Mouse (Mus musculus): ENCODE data around the gene Ppp1ca. TPM values are rescaled to one million over a fixed set of nuclear protein-coding genes. Genes with fewer than 3 reads are reported as not detected.

Gene Ppp1ca
- total RNA-seq, 2 experiments from 2014 or later: 395 to 538 TPM

DNA sequence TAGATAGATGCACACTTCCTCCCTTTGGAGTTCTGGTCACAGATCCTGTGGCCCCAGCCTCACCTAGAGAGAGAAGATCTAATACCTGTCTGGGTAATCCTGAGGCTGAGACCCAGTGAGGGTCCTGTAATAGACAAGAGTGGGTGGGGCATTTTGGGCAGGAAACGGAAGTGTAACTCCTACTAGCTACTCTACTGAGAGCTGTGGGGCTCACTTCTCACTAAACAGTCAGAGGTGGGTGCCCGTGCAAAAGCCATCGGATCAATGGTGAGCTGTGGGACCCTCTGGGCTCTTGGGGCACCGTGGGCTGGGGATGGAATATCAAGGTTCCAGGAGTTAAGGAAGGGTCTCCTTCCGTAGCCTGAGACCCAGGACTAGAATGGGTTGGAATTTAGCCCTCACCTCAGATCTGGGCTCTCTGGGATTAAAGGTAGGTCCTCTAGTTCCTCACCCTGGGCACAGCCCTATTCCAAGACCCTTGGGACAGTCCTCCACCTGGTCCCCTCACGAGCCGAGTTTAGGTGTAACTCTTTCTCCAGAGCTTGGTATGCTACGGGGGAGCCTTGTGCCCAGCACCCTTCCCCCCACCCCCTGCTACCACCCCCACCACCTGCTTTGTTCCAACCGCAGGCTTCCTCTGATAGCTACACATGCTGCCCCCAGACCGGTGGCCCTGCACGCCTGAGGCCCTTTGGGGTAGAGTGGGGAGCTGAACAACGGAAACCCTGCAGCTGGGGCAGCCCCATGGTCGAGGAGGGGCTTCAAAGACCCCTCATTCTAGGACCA lies 37.2 kb upstream of the Ppp1ca start:
- peak; percentile 66 for ATAC-seq (replicated peaks; ENCODE audit: poor library complexity)

- ATAC-seq (replicated peaks; ENCODE audit: poor library complexity): peak; percentile 28; the same call in 1 of the 2 replicates
Observed at GRCm38 (mm10) chr19:4155223-4156072, 36.4 kb upstream of the Ppp1ca start.

DNA sequence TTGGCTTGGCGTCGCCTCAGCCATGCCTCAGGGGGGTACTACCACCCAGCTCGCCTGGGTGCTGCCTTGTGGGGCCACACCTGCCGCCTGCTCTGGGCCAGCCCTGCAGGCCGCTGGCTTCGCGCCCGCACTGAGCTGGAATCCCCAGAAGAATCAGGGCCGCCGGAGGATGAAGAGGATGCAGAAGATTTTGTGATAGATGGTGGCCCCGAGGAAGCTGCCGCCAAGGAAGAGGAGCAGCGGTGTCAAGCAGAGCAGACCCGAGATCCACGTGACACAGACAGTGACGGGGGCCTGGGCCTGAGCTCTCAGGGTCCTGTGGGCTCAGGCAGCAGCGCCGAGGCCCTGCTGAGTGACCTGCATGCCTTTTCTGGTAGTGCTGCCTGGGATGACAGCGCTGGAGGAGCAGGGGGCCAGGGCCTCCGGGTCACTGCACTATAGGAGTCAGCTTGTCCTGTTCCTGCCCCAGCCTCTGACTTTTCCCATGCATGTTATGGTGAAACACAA lies 35.7 kb upstream of the Ppp1ca start:
- ATAC-seq (replicated peaks; ENCODE audit: poor library complexity): no peak

- ATAC-seq (replicated peaks; ENCODE audit: poor library complexity): no peak
Observed at GRCm38 (mm10) chr19:4156771-4157170, 35.1 kb upstream of the Ppp1ca start.

GRCm38 (mm10) chr19:4159049-4159448 lies 32.8 kb upstream of the Ppp1ca start:
- ATAC-seq (replicated peaks; ENCODE audit: poor library complexity): no peak

GRCm38 (mm10) chr19:4162646-4163542 lies 29.0 kb upstream of the Ppp1ca start, which contains the start of gene Rps6kb2:
Rps6kb2 (minus strand) TSS chr19:4163354.
- peak; percentile 97 for ATAC-seq (replicated peaks; ENCODE audit: poor library complexity)

GRCm38 (mm10) chr19:4163543-4163887 lies 28.4 kb upstream of the Ppp1ca start:
- no peak; the same call in 1 of the 2 replicates for ATAC-seq (replicated peaks; ENCODE audit: poor library complexity)

DNA sequence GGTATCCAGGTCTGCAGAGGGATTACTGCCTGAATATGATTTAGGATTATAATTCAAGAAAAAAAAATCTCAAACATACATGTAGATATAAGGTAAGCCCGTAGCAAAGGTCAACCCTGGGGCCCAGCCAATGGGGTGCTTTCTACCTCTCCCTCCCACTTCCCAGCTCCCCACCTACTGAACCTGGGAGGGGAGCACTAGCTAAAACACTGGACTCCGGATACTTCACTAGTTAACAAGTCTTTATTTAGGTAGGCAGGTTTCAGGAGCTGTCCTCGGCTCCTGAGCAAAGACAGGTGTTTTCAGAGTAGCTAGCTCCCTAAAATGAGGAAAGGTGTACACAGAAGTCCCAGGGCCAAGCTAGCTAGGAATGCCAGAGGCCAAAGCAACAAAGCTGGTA lies 27.8 kb upstream of the Ppp1ca start:
- no peak for ATAC-seq (replicated peaks; ENCODE audit: poor library complexity)

DNA sequence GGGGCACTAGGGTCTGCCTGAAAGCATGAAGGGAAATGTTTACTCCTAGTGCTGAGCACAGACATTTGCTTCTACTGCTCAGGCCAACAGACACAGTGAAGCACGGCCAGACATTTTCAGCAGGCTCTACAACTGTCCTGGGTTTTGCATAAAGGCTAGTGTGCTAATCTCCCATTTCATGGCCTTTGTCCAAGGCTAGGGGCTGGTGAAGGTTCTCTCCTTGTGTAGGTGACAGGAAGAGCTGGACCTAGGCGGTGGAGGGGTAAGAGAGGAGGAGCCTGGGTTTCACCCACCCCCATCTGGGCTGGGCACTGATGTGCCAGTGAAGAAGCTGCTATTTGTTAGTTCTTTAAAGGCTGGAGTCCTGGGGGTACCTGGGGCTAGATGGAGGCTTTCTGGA lies 27.1 kb upstream of the Ppp1ca start:
- no peak for ATAC-seq (replicated peaks; ENCODE audit: poor library complexity)

- ATAC-seq (replicated peaks; ENCODE audit: poor library complexity): no peak
Observed at GRCm38 (mm10) chr19:4166678-4167476, 25.0 kb upstream of the Ppp1ca start.

DNA sequence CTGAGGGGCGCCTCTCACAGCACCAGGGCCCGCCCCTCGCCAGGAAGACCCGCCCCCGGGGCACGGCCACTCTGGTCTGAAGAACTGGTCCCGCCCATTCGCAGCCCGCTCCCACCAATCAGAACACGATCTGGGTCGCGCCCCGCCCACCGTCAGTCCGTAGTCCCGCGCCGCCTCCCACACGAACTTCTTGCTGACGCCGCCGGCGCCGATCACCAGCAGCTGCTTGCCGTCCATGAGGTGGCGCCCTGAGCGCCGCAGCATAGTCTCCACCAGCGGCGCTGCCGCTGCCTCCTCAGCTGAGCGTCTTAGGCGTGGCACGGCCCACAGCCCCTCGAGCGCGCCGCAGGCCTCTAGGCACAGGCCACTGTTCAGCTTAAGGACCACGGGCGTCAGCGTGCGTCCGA lies 22.5 kb upstream of the Ppp1ca start:
- peak; percentile 97 for ATAC-seq (replicated peaks; ENCODE audit: poor library complexity)

DNA sequence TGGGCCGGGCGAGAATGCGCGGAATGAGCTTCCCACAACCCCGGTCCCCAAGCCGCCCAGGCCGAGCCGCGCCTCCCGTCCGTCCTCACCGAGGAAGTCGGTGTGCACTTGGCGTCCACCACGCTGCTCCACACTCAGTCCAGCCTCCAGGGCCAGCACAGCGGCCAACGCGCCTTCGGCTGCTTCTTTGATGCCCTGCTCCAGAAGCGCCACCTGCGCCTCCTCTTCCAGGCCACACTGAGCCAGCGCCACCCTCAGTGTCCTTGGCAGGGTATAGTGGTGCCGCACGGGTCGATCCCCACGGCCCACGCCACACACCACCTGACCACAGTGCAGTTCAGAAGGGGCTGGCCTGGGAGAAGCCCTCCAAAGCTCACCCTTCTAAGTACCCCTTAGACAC lies 22.1 kb upstream of the Ppp1ca start:
- peak; percentile 8 for ATAC-seq (replicated peaks; ENCODE audit: poor library complexity)

- no peak for ATAC-seq (replicated peaks; ENCODE audit: poor library complexity)
Observed at GRCm38 (mm10) chr19:4170723-4171392, 21.0 kb upstream of the Ppp1ca start.

DNA sequence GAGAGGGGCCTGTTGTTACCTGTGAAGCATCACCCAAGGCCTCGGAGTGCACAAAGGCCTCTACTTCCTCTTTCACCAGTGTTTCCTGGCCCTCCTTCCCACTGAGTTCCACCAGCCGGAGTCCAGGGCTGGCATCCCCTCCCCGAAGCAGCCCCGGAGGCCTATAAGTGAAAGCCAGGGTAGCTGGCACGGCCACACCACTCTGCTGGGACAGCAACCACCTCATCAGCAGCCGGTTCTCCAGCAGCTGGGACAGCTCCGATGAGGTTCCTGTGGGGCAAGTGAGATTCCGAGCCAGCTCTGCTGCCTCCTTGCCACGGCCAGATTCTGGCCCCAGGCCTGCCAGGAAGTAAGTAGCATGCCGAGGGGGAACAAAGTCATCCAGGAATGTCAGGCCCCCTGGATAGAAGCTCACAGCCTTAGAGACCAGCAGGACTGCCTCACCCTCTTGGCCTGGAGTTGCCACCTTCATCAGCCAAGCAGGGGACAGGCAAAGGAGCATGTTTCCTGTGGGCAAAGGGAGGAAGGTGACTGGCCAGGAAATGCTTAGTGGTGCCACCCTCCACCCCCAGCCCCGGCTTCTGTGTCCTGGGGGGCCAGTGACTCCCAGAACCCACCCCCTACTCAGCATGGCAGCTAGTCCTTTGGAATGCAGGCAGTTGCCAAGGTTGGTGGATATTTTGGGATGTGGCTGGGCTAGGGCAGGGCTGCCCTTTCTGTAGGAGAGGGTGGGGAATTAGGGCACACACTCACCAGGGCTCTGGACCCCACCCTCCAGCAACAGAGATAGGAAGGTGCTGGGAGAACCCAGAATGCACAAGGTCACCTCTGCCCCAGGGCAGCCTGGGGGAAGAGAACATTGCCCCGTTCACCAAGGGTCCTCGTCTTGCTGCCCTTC lies 20.2 kb upstream of the Ppp1ca start:
- peak; percentile 23; the same call in 1 of the 2 replicates for ATAC-seq (replicated peaks; ENCODE audit: poor library complexity)

DNA sequence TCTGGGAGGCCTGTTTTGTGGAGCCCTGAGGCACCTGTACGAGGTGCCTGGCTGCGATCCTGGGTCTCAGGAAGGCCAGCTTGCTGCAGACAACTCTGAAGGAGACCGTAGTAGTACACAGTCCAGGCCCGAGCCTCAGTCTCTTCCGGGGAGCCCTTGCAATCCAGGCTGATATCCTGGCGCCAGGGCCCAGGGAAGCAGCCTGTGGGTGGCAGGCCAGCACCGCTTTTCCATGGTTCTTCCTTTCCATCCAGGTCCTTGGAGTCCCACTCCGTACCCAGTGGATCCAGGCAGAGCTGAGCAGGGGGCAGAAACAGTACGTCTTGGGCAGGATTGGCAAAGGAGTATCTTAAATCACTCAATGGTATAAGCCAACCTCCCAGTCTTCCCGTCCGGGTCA lies 18.9 kb upstream of the Ppp1ca start:
- no peak for ATAC-seq (replicated peaks; ENCODE audit: poor library complexity)

DNA sequence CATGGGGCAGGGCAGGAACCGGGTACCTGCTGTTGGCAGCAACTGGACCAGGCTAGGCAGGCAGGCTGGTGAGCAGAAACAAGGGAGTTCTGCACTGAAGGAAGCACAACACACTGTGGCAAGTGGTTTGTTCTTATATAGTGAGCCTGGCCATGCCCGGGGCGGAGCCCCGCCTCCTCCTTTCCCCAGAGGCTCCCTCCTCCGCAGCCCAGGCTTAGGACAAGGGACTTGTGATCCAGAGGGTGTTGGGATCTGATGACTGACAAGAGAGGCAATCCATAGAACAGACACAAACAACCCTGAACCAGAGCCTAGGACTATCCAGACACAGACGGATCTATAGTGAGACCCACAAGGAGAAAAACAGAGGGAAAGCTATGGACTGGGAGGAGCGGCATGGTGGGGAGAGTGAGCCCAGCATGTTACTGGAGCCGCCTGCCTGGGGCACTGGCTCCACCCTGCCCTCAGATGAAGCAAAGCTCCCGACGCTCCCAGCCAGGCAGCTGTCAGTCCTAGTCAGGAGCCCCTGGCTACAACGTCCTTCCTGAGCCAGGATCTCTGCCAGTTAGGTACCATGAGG lies 16.4 kb upstream of the Ppp1ca start, which contains the start of gene Carns1:
TSS of gene Carns1 (minus strand) at position 112 of the 580 bp plus-strand sequence.
- no peak for ATAC-seq (replicated peaks; ENCODE audit: poor library complexity)

DNA sequence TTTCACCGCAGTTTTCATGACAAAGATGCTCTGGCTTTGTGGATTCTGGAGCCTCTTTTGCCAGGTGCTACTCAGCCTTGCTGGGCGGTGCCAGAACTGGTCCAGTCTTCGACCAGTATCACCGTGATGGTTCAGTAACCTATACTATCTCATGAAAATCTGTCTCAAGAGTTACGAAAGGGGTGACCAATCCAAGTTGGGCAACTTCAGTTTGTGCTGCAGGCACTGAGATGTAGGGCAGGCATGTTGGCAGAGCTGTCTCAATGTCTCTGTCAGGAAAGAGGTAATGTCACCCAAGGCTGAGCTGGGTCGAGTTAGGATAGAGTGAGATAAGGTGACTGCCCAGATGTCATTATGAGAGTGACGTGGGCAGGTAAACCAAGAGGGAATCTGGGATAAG lies 11.5 kb upstream of the Ppp1ca start:
- 0 out of 2 replicates have a peak, but pooled peaks have one; percentile 13 for ATAC-seq (replicated peaks; ENCODE audit: poor library complexity)

- peak; percentile 63 for ATAC-seq (replicated peaks; ENCODE audit: poor library complexity)
Observed at GRCm38 (mm10) chr19:4181892-4182291, 10.0 kb upstream of the Ppp1ca start.
